Mouse (Mus musculus): ENCODE measurements around the gene Selenos.

Gene Selenos

GRCm38 (mm10) chr7:66076411-66076810, 3.0 kb upstream of the Selenos start:
- in situ Hi-C loops (cut with MboI; ENCODE audit: low pct_unique_long_range_greater_than_20kb in 1 of 2, low sequenced_read_pairs in 2 of 2, unreplicated experiment in 1 of 2) = no loop called here

- in situ Hi-C loops (cut with MboI; ENCODE audit: low pct_unique_long_range_greater_than_20kb in 1 of 2, low sequenced_read_pairs in 2 of 2, unreplicated experiment in 1 of 2) = no loop called here
Observed at GRCm38 (mm10) chr7:66080231-66080613, 773 bp downstream of the Selenos start.

GRCm38 (mm10) chr7:66083757-66084156, 4.3 kb downstream of the Selenos start:
- in situ Hi-C loops (cut with MboI; ENCODE audit: low pct_unique_long_range_greater_than_20kb in 1 of 2, low sequenced_read_pairs in 2 of 2, unreplicated experiment in 1 of 2) = no loop called here

GRCm38 (mm10) chr7:66084546-66084945, 5.1 kb downstream of the Selenos start:
- in situ Hi-C loops (cut with MboI; ENCODE audit: low pct_unique_long_range_greater_than_20kb in 1 of 2, low sequenced_read_pairs in 2 of 2, unreplicated experiment in 1 of 2) = no loop called here

- in situ Hi-C loops (cut with MboI; ENCODE audit: low pct_unique_long_range_greater_than_20kb in 1 of 2, low sequenced_read_pairs in 2 of 2, unreplicated experiment in 1 of 2) = no loop called here
Observed at GRCm38 (mm10) chr7:66087652-66088051, 8.2 kb downstream of the Selenos start.

- in situ Hi-C loops (cut with MboI; ENCODE audit: low pct_unique_long_range_greater_than_20kb in 1 of 2, low sequenced_read_pairs in 2 of 2, unreplicated experiment in 1 of 2) = no loop called here
Observed at GRCm38 (mm10) chr7:66088077-66088476, 8.6 kb downstream of the Selenos start.

GRCm38 (mm10) chr7:66090676-66091190, 11.3 kb downstream of the Selenos start:
- in situ Hi-C loops (cut with MboI; ENCODE audit: low pct_unique_long_range_greater_than_20kb in 1 of 2, low sequenced_read_pairs in 2 of 2, unreplicated experiment in 1 of 2) = loop anchor here in 1 of 2 experiments (10.0 kb wide), 1 partner anchor 94 kb away; no protein-coding TSS in a partner anchor

GRCm38 (mm10) chr7:66091553-66091952, 12.1 kb downstream of the Selenos start:
- in situ Hi-C loops (cut with MboI; ENCODE audit: low pct_unique_long_range_greater_than_20kb in 1 of 2, low sequenced_read_pairs in 2 of 2, unreplicated experiment in 1 of 2) = loop anchor here in 1 of 2 experiments (10.0 kb wide), 1 partner anchor 93 kb away; no protein-coding TSS in a partner anchor

GRCm38 (mm10) chr7:66092656-66093055, 13.2 kb downstream of the Selenos start:
- in situ Hi-C loops (cut with MboI; ENCODE audit: low pct_unique_long_range_greater_than_20kb in 1 of 2, low sequenced_read_pairs in 2 of 2, unreplicated experiment in 1 of 2) = loop anchor here in 1 of 2 experiments (10.0 kb wide), 1 partner anchor 92 kb away; no protein-coding TSS in a partner anchor

- in situ Hi-C loops (cut with MboI; ENCODE audit: low pct_unique_long_range_greater_than_20kb in 1 of 2, low sequenced_read_pairs in 2 of 2, unreplicated experiment in 1 of 2) = loop anchor here in 1 of 2 experiments (10.0 kb wide), 1 partner anchor 91 kb away; no protein-coding TSS in a partner anchor
Observed at GRCm38 (mm10) chr7:66094141-66094540, 14.7 kb downstream of the Selenos start.

- in situ Hi-C loops (cut with MboI; ENCODE audit: low pct_unique_long_range_greater_than_20kb in 1 of 2, low sequenced_read_pairs in 2 of 2, unreplicated experiment in 1 of 2) = loop anchor here in 1 of 2 experiments (10.0 kb wide), 1 partner anchor 86 kb away; no protein-coding TSS in a partner anchor
Observed at GRCm38 (mm10) chr7:66098803-66099202, 19.4 kb downstream of the Selenos start.

- in situ Hi-C loops (cut with MboI; ENCODE audit: low pct_unique_long_range_greater_than_20kb in 1 of 2, low sequenced_read_pairs in 2 of 2, unreplicated experiment in 1 of 2) = loop anchor here (5.0 to 25.0 kb wide), 3 partner anchors 80 to 560 kb away; no protein-coding TSS in a partner anchor
Observed at GRCm38 (mm10) chr7:66101866-66102265, 22.4 kb downstream of the Selenos start.

GRCm38 (mm10) chr7:66104531-66104930, 25.1 kb downstream of the Selenos start:
- in situ Hi-C loops (cut with MboI; ENCODE audit: low pct_unique_long_range_greater_than_20kb in 1 of 2, low sequenced_read_pairs in 2 of 2, unreplicated experiment in 1 of 2) = loop anchor here (5.0 to 25.0 kb wide), 3 partner anchors 78 to 558 kb away; no protein-coding TSS in a partner anchor

GRCm38 (mm10) chr7:66105771-66106170, 26.3 kb downstream of the Selenos start:
- in situ Hi-C loops (cut with MboI; ENCODE audit: low pct_unique_long_range_greater_than_20kb in 1 of 2, low sequenced_read_pairs in 2 of 2, unreplicated experiment in 1 of 2) = loop anchor here (5.0 to 25.0 kb wide), 3 partner anchors 197 to 557 kb away; no protein-coding TSS in a partner anchor

- in situ Hi-C loops (cut with MboI; ENCODE audit: low pct_unique_long_range_greater_than_20kb in 1 of 2, low sequenced_read_pairs in 2 of 2, unreplicated experiment in 1 of 2) = loop anchor here (5.0 to 25.0 kb wide), 3 partner anchors 196 to 556 kb away; no protein-coding TSS in a partner anchor
Observed at GRCm38 (mm10) chr7:66106581-66107056, 27.2 kb downstream of the Selenos start.

GRCm38 (mm10) chr7:66107206-66107605, 27.8 kb downstream of the Selenos start:
- in situ Hi-C loops (cut with MboI; ENCODE audit: low pct_unique_long_range_greater_than_20kb in 1 of 2, low sequenced_read_pairs in 2 of 2, unreplicated experiment in 1 of 2) = loop anchor here (5.0 to 25.0 kb wide), 3 partner anchors 195 to 555 kb away; no protein-coding TSS in a partner anchor

GRCm38 (mm10) chr7:66107930-66108329, 28.5 kb downstream of the Selenos start:
- in situ Hi-C loops (cut with MboI; ENCODE audit: low pct_unique_long_range_greater_than_20kb in 1 of 2, low sequenced_read_pairs in 2 of 2, unreplicated experiment in 1 of 2) = loop anchor here (5.0 to 25.0 kb wide), 3 partner anchors 194 to 554 kb away; no protein-coding TSS in a partner anchor

GRCm38 (mm10) chr7:66108961-66109854, 29.8 kb downstream of the Selenos start, which contains the start of gene Chsy1:
Gene Chsy1 (plus strand): TSS chr7:66109515.
- in situ Hi-C loops (cut with MboI; ENCODE audit: low pct_unique_long_range_greater_than_20kb in 1 of 2, low sequenced_read_pairs in 2 of 2, unreplicated experiment in 1 of 2) = loop anchor here (5.0 to 25.0 kb wide), 3 partner anchors 193 to 553 kb away; no protein-coding TSS in a partner anchor

Measured in mouse embryonic stem cell (cell line).